Mouse (Mus musculus) bone marrow macrophage, adult 2 months (primary cell): ENCODE measurements around the gene Tnni2.

Experiments
- CTCF ChIP-seq: IDR thresholded peaks from 2 replicates; pipeline ENCODE4 v1.5.1; 2012; ENCODE audit warnings: low read depth, mild to moderate bottlenecking, low read length, moderate library complexity
- POLR2A ChIP-seq: IDR thresholded peaks from 2 replicates; pipeline ENCODE4 v1.6.1; 2012; ENCODE audit warnings: mild to moderate bottlenecking, low read depth, low read length, borderline replicate concordance

GRCm38 (mm10) chr7:142487341-142487859 lies 45.8 kb downstream of the Tnni2 start:
- TF ChIP-seq CTCF: no peak
- no peak for TF ChIP-seq POLR2A
